Mouse (Mus musculus) spleen, adult 2 months (tissue): Measurements from ENCODE around the gene Tmem144.

Experiments used
- CTCF ChIP-seq: fragments of 200-500 bp; IDR thresholded peaks from 2 replicates; pipeline ENCODE4 v1.5.1; 2011; ENCODE audit warnings: mild to moderate bottlenecking, inconsistent platforms; ENCODE audit not compliant: insufficient read depth, insufficient read length, insufficient replicate concordance; ENCODE audit errors: extremely low read depth
- POLR2A ChIP-seq: fragments of 200-500 bp; IDR thresholded peaks from 2 replicates; pipeline ENCODE4 v1.6.1; 2011; ENCODE audit warnings: low read depth, low read length, inconsistent platforms

GRCm38 (mm10) chr3:79852654-79853166, at the start of gene Tmem144:
- TF ChIP-seq POLR2A (no peak), CTCF (no peak)
